Mouse (Mus musculus) lung, adult 2 months (tissue): Measurements from ENCODE around the gene Hoxc5. TPM values are rescaled to one million over a fixed set of nuclear protein-coding genes. Genes with fewer than 3 reads are reported as not detected.

Experiments
- DNase-seq: peaks from one replicate; pipeline ENCODE4 v3.0.0; 2022
- H3K4me1 ChIP-seq: fragments of 200-500 bp; 2 replicates; pipeline ENCODE4 v1.6.1; 2011; ENCODE audit warnings: low read length; ENCODE audit not compliant: control insufficient read depth, insufficient read depth
- H3K4me3 ChIP-seq: fragments of 200-500 bp; replicated peaks from 2 replicates; pipeline ENCODE3; 2011; ENCODE audit warnings: low read depth, mild to moderate bottlenecking, control low read depth, low read length; ENCODE audit errors: extremely low read depth
- CTCF ChIP-seq: fragments of 200-500 bp; IDR thresholded peaks from 2 replicates; pipeline ENCODE4 v1.5.1; 2011; ENCODE audit warnings: mild to moderate bottlenecking, low read length, control low read depth; ENCODE audit not compliant: insufficient read depth
- POLR2A ChIP-seq: fragments of 200-500 bp; IDR thresholded peaks from 2 replicates; pipeline ENCODE4 v1.6.1; 2011; ENCODE audit warnings: low read depth, mild to moderate bottlenecking, control low read depth, low read length, borderline replicate concordance; ENCODE audit errors: extremely low read depth
- WGBS: fragments of 180-500 bp; shearing (Covaris S2); methylation state at CpG from one replicate; pipeline ENCODE4 v1.1.7; 2018; 5-methylcytosine and 5-hydroxymethylcytosine counted together
- polyA plus RNA-seq: library from polyadenylated mRNA; depleted of rRNA; stranded (reverse); fragments of >200 nt; gene quantifications from 2 replicates; pipeline ENCODE4 v1.2.3, GENCODE M21; 2012; rRNA removed

Hoxc5 gene
- polyA plus RNA-seq, result 0.36 and 1.6 TPM in 2 replicates

GRCm38 (mm10) chr15:102967312-102967510 is at the start of gene Hoxc5:
Gene Hoxc5, plus strand, starts transcription at chr15:102967443.
- Histone ChIP-seq H3K4me3 (no peak within 1 kb of the TSS), H3K4me1 (0 out of 2 replicates have a peak, but pooled peaks cover 2% of the 10 kb centered on the region)
- TF ChIP-seq CTCF (no peak), POLR2A (no peak)
- no peak for DNase-seq
- WGBS, result 8% methylated on average over 12 of the region's 12 CpGs

- no peak for TF ChIP-seq CTCF
- TF ChIP-seq POLR2A, result no peak
- H3K4me3 ChIP-seq, result no peak overlapping the region
- no peak for DNase-seq
- no peaks in the 10 kb centered on the region for H3K4me1 ChIP-seq
- WGBS, result 4% methylated on average over 20 of the region's 20 CpGs
These were observed 49.2 kb upstream of the Hoxc5 start for GRCm38 (mm10) chr15:102917972-102918572.

- TF ChIP-seq CTCF (no peak), POLR2A (no peak)
- DNase-seq, result no peak
- WGBS, result 2% methylated on average over 7 of the region's 7 CpGs
- no peaks in the 10 kb centered on the region for H3K4me1 ChIP-seq
- H3K4me3 ChIP-seq, result no peak overlapping the region
These were observed 48.5 kb upstream of the Hoxc5 start for GRCm38 (mm10) chr15:102918611-102919265.

DNA sequence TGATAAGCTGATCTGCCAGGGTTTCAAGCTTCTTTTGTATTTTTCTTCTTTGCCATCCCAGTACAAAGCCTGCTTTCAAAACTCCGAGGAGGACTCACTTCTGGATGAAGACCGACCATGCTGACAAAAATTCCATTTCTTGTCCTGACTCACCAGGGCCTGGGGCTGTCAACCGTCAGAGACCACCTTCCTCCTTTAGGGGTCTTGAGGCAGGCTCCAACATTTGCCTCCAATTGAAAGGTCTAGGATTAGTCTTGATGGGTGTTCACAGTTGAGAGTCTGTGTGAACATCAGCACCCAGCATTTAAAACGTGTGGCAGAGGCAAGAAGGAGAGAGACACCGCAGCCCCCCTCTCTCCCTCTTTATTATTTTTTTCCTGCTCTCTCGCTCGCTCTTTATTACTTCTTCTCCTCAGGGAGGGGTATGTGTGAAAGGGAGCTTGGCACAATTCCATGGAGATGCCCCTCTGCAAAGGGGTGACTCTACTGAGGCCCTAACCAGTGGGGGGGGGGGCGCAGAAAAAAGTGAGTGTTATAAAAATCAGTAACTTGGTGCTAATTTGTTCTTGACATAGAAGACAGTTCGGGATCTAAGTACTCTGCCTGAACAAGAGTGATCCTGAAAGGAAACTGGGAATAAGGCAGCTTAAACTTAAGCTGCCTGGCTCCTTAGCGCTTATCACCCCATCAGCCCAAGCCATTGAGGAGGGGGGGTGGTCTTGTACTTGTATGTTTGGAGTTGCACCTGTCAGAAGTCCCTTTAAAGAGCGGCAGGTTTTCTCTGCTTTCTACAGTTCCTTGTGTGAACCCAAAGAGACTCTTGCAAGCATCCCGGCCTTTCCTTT is 47.7 kb upstream of the Hoxc5 start:
- no peaks in the 10 kb centered on the region for H3K4me1 ChIP-seq
- no peak overlapping the region for H3K4me3 ChIP-seq
- WGBS, result 7% methylated on average over 12 of the region's 12 CpGs
- no peak for DNase-seq
- TF ChIP-seq POLR2A, result no peak
- no peak for TF ChIP-seq CTCF

DNA sequence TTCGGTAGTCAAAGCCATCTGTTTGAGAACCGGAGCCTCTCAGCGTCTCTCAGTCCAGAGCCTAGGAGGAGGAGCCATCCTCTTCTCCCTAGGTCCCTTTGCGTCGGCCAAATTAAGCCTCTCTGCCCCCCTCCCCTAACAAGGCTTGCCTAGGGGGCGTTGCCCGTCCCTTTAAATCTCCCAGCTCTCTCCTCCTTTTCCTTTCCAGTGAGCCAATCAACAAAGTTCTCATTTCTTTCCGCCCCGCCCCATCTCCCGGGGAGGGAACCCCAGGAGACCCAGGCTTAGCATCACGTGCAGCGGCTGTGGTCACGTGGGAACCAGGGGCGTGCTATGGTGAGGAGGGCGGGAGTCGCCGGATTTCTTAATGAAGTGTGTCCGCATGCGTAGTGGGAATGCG is 46.6 kb upstream of the Hoxc5 start:
- 4% methylated on average over 20 of the region's 20 CpGs for WGBS
- TF ChIP-seq CTCF (no peak), POLR2A (no peak)
- DNase-seq, result no peak
- Histone ChIP-seq H3K4me3 (no peak overlapping the region), H3K4me1 (no peaks in the 10 kb centered on the region)

- no peak for DNase-seq
These were observed 45.9 kb upstream of the Hoxc5 start, which contains the start of gene Hoxc13 for GRCm38 (mm10) chr15:102921053-102922011. Gene Hoxc13, plus strand, starts transcription at chr15:102921103.

DNA sequence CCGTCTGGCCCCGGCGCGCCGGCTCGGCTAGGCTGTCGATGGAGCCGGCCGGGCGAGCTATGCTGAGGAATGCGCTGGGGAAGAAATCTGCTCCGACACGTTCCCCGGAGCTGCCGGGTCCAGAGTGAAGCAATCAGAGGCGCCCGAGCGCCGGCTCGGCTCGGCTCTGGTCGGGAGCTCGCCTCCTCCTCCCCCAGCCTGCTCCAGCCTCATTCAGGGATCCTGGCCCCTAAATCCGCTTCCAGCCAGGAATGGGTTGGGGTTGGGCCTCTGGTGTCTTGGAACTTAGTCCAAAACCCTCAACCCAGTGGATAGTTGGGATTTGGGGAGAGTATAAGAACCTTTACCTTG is 45.3 kb upstream of the Hoxc5 start:
- under 1% methylated on average over 24 of the region's 24 CpGs for WGBS
- DNase-seq, result no peak
- no peak for TF ChIP-seq CTCF
- no peak for TF ChIP-seq POLR2A
- no peaks in the 10 kb centered on the region for H3K4me1 ChIP-seq
- H3K4me3 ChIP-seq, result no peak overlapping the region

More at GRCm38 (mm10) chr15:102921053-102922011, 45.9 kb upstream of the Hoxc5 start, which contains the start of gene Hoxc13:
- Histone ChIP-seq H3K4me3 (no peak within 1 kb of the TSS), H3K4me1 (no peaks in the 10 kb centered on the region)
- TF ChIP-seq POLR2A (no peak), CTCF (no peak)
- 2% methylated on average over 86 of the region's 88 CpGs for WGBS

DNA sequence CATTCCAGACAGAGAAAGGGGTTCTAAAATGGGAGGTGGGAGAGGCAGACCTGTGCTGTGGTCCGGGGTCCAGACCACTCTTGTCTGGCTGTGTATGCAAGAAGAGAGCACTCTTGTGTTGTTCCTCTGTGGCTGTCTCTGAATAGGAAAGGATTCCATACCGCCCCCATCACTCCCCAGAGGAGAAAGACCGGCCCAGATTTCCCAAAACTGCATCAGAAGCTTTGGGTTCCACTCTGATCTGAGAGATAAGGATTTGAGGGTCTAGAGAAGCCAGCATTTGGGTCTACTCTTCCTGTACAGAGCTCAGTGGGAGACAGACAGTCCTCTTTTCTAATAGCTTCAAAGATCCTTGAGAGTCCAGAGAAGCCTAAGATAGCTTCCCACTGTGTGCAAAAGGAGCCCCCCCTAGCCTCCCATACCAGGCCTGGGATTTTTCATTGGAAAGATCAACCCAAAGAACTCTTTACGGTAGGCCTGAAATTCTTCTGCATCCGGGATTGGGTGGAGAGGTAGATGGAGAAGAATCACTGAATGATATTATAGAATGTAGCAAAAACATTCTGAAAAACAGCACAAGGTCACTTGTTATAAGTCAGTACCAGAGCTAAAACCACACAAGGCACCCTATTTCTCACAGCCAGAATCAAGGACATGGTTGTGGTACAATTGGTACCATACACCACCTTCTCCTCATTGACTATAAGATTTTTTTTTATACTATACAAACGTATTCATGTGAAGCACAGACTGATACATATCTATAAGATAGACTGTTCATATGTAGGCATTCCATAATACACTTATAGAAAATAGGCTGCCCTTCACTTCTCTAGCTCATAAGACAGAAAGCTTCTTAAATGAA is 44.4 kb upstream of the Hoxc5 start:
- Histone ChIP-seq H3K4me1 (no peaks in the 10 kb centered on the region), H3K4me3 (no peak overlapping the region)
- TF ChIP-seq POLR2A (no peak), CTCF (no peak)
- 14% methylated on average over 6 of the region's 6 CpGs for WGBS
- DNase-seq, result no peak
